Mouse (Mus musculus) heart, adult 2 months (tissue): ENCODE results near the gene Acacb. TPM values are rescaled to one million over a fixed set of nuclear protein-coding genes. Genes with fewer than 3 reads are reported as not detected.

Experiments
- DNase-seq, 2 experiments: peaks; one replicate each; pipeline ENCODE4 v3.0.0; 2021
- H3K27ac ChIP-seq: fragments of 200-600 bp; 2 replicates; pipeline ENCODE4 v1.8.1; 2022
- H3K27me3 ChIP-seq: fragments of 200-500 bp; 2 replicates; pipeline ENCODE4 v1.6.1; 2012; ENCODE audit warnings: mild to moderate bottlenecking, low read length, inconsistent platforms, mixed read lengths; ENCODE audit not compliant: control insufficient read depth, insufficient read depth
- H3K36me3 ChIP-seq: fragments of 200-500 bp; 2 replicates; pipeline ENCODE4 v1.6.1; 2012; ENCODE audit warnings: low read length, inconsistent platforms; ENCODE audit not compliant: control insufficient read depth, insufficient read depth
- H3K4me1 ChIP-seq: fragments of 200-500 bp; 2 replicates; pipeline ENCODE4 v1.6.1; 2011; ENCODE audit warnings: low read length; ENCODE audit not compliant: control insufficient read depth, insufficient read depth
- H3K4me3 ChIP-seq: fragments of 200-600 bp; 2 replicates; pipeline ENCODE4 v1.8.1; 2022
- H3K79me2 ChIP-seq: fragments of 200-500 bp; replicated peaks from 2 replicates; pipeline ENCODE4 v1.6.1; 2012; ENCODE audit warnings: mild to moderate bottlenecking, inconsistent platforms, low read length, moderate library complexity, mixed read lengths; ENCODE audit not compliant: control insufficient read depth, insufficient read depth
- H3K9ac ChIP-seq: fragments of 200-500 bp; 2 replicates; pipeline ENCODE4 v1.6.1; 2012; ENCODE audit warnings: low read depth, mild to moderate bottlenecking, control low read depth, inconsistent platforms, low read length, mixed read lengths
- CTCF ChIP-seq: fragments of 200-600 bp; IDR thresholded peaks from 2 replicates; pipeline ENCODE4 v1.8.1; 2022; ENCODE audit warnings: antibody characterized with exemption, mild to moderate bottlenecking, moderate library complexity
- EP300 ChIP-seq: fragments of 200-500 bp; IDR thresholded peaks from 2 replicates; pipeline ENCODE4 v1.6.1; 2011; ENCODE audit warnings: low read depth, low read length, control low read depth; ENCODE audit not compliant: insufficient read depth
- POLR2A ChIP-seq: fragments of 200-500 bp; IDR thresholded peaks from 2 replicates; pipeline ENCODE4 v1.6.1; 2011; ENCODE audit warnings: mild to moderate bottlenecking, low read depth, low read length, control low read depth; ENCODE audit not compliant: insufficient read depth
- WGBS: fragments of 180-500 bp; shearing (Covaris S2); methylation state at CpG from one replicate; pipeline ENCODE4 v1.1.7; 2018; 5-methylcytosine and 5-hydroxymethylcytosine counted together
- intact Hi-C: fragments of 180-260 bp; cut with DNase I; formaldehyde crosslinking; loops from one replicate; pipeline ENCODE4 v1.15.1; 2025
- polyA plus RNA-seq: library from polyadenylated mRNA; depleted of rRNA; stranded (reverse); fragments of >200 nt; gene quantifications from 2 replicates; pipeline ENCODE4 v1.2.3, GENCODE M21; 2012
- total RNA-seq, 2 experiments: library from RNA; stranded (reverse); gene quantifications; 2 replicates each; pipeline ENCODE4 v1.2.3; 2021

Gene Acacb
- total and polyA plus RNA-seq, 3 experiments: 105 to 251 (median 205) TPM

DNA sequence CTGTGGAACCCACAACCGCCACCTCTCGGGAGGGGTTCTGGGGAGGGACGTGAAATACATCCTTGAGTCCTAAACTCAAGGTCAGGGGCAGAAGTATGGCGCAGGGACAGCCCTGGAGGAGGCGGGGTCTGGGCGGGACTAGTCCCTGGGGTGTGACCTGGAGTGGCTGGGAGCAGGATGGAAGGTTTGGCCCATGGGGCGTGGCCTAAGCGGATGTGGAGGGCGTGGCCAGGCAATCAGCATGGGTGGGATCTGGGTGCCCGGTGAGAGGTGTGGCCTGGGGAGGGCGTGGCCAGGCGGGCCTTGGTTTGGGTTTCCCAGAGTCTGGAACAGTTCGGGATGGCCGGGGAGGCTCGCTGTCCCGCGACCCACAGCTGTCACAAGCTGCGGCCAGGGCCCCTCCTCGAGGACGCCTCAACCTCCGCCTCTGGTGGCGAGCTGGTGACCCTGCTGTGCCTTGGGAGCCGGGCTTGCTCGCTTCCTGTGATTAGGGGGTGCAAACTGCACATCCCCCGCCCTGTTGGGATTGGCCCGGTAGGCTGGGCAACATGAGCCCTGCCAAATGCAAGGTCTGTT is 29.3 kb downstream of the Acacb start:
- H3K27ac ChIP-seq: peak overlapping the region; percentile 94
- 0 out of 2 replicates have a peak, but pooled peaks cover 2% of the 10 kb centered on the region for H3K79me2 ChIP-seq
- H3K9ac ChIP-seq: peak overlapping the region; percentile 86
- H3K4me3 ChIP-seq: peak overlapping the region; percentile 60
- peaks cover 23% of the 10 kb centered on the region for H3K4me1 ChIP-seq
- intact Hi-C loops: loop anchor here (10.0 kb wide), 1 partner anchor 199 kb away; no protein-coding TSS in a partner anchor
- no peaks in the 10 kb centered on the region for H3K27me3 ChIP-seq
- TF ChIP-seq CTCF: peak; percentile 42
- TF ChIP-seq EP300: peak; percentile 76; the same call in 1 of the 2 replicates
- TF ChIP-seq POLR2A: peak; percentile 98
- peak; percentile 97 for DNase-seq
- WGBS: 1% methylated on average over 26 of the region's 26 CpGs
- H3K36me3 ChIP-seq: peaks cover 6% of the 10 kb centered on the region

DNA sequence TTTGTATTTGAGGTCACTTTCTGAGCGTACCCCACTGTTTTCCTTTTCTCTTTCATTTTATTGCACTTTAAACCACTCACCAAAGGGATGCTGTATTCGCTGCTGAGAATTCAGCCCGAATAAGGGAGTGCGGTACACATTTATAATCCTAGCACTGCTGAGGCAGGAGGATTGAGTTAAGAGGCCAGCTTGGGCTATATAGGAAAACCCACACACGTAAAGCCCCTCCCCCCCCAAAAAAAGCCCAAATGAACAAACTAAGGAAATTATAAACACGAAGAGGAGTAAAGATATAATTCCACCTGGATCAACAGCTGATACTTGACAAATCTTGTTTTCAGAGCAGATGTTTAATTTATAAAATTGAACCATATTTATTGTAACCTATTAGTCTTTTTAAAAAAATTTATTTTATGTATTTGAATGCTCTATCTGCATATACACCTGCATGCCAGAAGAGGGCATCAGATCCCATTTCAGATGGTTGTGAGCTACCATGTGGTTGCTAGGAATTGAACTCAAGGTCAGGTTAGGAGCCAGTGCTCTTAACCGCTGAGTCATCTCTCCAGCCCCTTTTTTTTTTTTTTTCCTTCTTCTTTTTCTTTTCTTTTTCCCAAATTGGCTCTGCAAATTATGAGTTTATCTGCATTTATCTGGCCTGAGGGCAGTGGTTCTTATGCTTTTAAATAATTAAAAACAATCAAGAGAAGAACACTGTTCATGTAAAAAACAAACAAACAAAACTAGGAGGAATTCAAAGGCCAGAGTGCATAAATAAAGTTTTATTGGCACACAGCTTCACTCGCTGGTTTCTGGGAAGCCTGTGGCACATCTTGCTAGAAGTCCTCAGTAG is 30.4 kb downstream of the Acacb start:
- Histone ChIP-seq H3K36me3 (peaks cover 6% of the 10 kb centered on the region), H3K79me2 (0 out of 2 replicates have a peak, but pooled peaks cover 2% of the 10 kb centered on the region), H3K9ac (peak overlapping the region; percentile 86), H3K27me3 (no peaks in the 10 kb centered on the region), H3K4me3 (peak overlapping the region; percentile 60), H3K4me1 (peaks cover 28% of the 10 kb centered on the region), H3K27ac (peak overlapping the region; percentile 94)
- no peak for DNase-seq
- intact Hi-C loops: loop anchor here (10.0 kb wide), 1 partner anchor 198 kb away; no protein-coding TSS in a partner anchor
- TF ChIP-seq POLR2A (no peak), CTCF (peak; percentile 65), EP300 (no peak)
- WGBS: 54% methylated on average over 8 of the region's 8 CpGs

DNA sequence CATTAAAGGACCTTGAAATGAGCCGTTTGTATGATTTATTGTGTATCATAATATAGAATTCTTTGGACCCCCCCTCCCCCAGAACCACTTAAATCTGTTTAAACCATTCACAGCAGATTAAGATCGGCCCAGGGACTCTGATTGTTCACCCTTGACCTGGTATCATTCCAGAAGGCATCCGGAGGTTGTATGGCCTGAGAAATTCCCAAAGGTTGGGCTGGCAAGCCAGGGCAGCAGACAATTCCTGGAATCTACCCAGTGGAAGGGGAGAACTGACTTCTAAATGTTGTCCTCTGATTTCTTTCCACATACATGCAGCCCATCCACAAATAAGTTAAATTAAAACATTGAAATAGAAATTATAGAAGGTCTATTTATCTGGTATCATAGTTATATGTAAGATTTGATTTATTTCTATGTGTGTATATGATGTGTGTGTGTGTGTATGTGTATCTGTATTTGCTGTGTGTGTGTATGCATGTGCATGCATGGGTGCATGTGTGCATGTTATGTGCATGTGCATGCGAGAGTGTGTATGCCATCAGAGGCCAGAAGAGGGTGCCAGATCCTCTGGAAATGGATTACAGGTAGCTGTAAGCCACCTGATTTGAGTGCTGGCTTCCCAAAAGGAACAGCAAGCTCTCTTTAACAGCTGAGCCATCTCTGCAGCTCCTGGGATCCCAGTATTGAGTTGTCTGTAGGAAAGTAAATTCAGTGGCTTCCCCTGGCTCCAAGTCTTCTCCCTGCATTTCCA is 31.8 kb downstream of the Acacb start:
- Histone ChIP-seq H3K79me2 (0 out of 2 replicates have a peak, but pooled peaks cover 2% of the 10 kb centered on the region), H3K27ac (peak overlapping the region; percentile 95), H3K9ac (no peak overlapping the region), H3K27me3 (no peaks in the 10 kb centered on the region), H3K36me3 (peaks cover 6% of the 10 kb centered on the region), H3K4me1 (peaks cover 29% of the 10 kb centered on the region), H3K4me3 (no peak overlapping the region)
- 0 out of 2 replicates have a peak, but pooled peaks have one; percentile 39 for TF ChIP-seq EP300
- peak; percentile 53 for TF ChIP-seq CTCF
- TF ChIP-seq POLR2A: no peak
- intact Hi-C loops: loop anchor here (2.0 to 10.0 kb wide), 3 partner anchors 21 to 197 kb away; no protein-coding TSS in a partner anchor
- no peak for DNase-seq
- WGBS: 51% methylated on average over 4 of the region's 4 CpGs

DNA sequence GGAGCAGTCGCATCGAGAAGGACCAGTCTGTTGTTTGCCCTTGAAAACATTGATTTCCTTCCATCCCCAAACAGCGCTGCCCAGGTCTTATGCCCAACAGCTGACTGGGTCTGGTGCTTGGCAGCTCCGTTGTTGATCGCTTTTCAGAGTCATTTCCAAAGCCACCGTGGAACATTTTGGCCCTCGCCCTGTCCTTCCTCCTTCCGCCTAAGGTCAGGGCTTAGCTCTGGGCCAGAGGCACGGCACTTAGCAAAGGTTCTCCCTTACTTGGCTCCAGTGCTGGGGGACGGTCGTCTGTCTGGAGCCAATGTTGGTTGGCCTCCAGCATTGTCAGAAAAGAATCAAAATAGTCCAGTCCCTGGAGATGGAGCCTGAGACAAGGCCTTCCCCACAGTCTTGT is 33.2 kb downstream of the Acacb start:
- Histone ChIP-seq H3K4me1 (peaks cover 27% of the 10 kb centered on the region), H3K27ac (peak overlapping the region; percentile 95), H3K9ac (no peak overlapping the region), H3K4me3 (no peak overlapping the region), H3K79me2 (0 out of 2 replicates have a peak, but pooled peaks cover 2% of the 10 kb centered on the region), H3K27me3 (no peaks in the 10 kb centered on the region), H3K36me3 (peaks cover 6% of the 10 kb centered on the region)
- DNase-seq: peak; percentile 79 to 88
- WGBS: 16% methylated on average over 11 of the region's 11 CpGs
- intact Hi-C loops: loop anchor here (2.0 to 10.0 kb wide), 3 partner anchors 19 to 195 kb away; no protein-coding TSS in a partner anchor
- TF ChIP-seq POLR2A: peak; percentile 59
- TF ChIP-seq EP300: peak; percentile 99
- TF ChIP-seq CTCF: no peak

DNA sequence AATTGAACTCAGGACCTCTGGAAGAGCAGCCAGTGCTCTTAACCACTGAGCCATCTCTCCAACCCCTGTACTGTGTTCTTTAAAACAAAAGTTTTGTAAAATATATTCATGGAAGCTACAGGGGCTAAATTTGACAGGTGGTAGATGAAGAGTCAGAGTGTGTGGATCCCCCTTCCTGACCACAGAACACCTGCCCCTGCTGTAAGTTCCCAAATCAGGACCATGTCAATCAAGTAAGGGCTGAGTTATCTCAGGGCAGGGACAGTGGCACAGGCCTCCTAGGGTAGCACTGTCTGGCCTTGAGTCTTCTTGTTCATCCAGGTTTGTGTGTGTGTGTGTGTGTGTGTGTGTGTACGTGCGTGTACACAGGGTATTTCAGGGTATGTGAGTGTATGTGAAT is 37.2 kb downstream of the Acacb start:
- no peak for DNase-seq
- WGBS: 100% methylated on average over 2 of the region's 2 CpGs
- no peak overlapping the region for H3K4me3 ChIP-seq
- H3K9ac ChIP-seq: no peak overlapping the region
- H3K4me1 ChIP-seq: peaks cover 28% of the 10 kb centered on the region
- TF ChIP-seq EP300: no peak
- H3K27ac ChIP-seq: no peak overlapping the region
- intact Hi-C loops: no loop called here
- no peaks in the 10 kb centered on the region for H3K27me3 ChIP-seq
- no peaks in the 10 kb centered on the region; the same call in 1 of the 2 replicates for H3K79me2 ChIP-seq
- H3K36me3 ChIP-seq: peaks cover 7% of the 10 kb centered on the region
